Mouse (Mus musculus): ENCODE measurements around the gene B3gnt2. TPM values are rescaled to one million over a fixed set of nuclear protein-coding genes. Genes with fewer than 3 reads are reported as not detected.

B3gnt2 gene
- 10 to 100 TPM; 44.1 to 48.5 TPM for total RNA-seq (2023)

GRCm38 (mm10) chr11:22860335-22861227 is at the start of gene B3gnt2:
TSS of gene B3gnt2 (minus strand) at chr11:22860961.

Other genes starting within 250 kb of the B3gnt2 start
- gene Zrsr1, start 111.0 kb upstream of the B3gnt2 start, total RNA-seq (2023), result 10 to 100 TPM; 84.8 to 99.3 TPM
- 10 to 100 TPM; 28.7 to 29.1 TPM for gene Gm28048, start 121.1 kb upstream of the B3gnt2 start, total RNA-seq (2023)
- gene Commd1, start 121.4 kb upstream of the B3gnt2 start, total RNA-seq (2023), result 10 to 100 TPM; 24.5 to 33.7 TPM
- 100 to 1,000 TPM; 241 to 247 TPM for gene Cct4, start 129.6 kb upstream of the B3gnt2 start, total RNA-seq (2023)
- 1 to 10 TPM; 5.6 to 6.0 TPM for gene Fam161a, start 146.6 kb upstream of the B3gnt2 start, total RNA-seq (2023)